Mouse (Mus musculus) pancreas, adult 10 weeks (tissue): ENCODE measurements around the gene Mcpt4. TPM values are rescaled to one million over a fixed set of nuclear protein-coding genes. Genes with fewer than 3 reads are reported as not detected.

ENCODE experiments used
- polyA plus RNA-seq: library from polyadenylated mRNA; stranded (reverse); fragments of 350-450 nt; fragmentation: Illumina TruSeq; extraction: RNeasy Lipid Tissue Mini Kit (QIAGEN cat#74804); gene quantifications from one replicate; pipeline ENCODE4 v1.2.3, GENCODE M21; 2015; ENCODE audit warnings: low read depth, low replicate concordance; ENCODE audit not compliant: insufficient read depth

The Mcpt4 gene
- not detected for polyA plus RNA-seq

GRCm38 (mm10) chr14:56062213-56062612 lies at the start of gene Mcpt4:
Mcpt4 (minus strand) TSS chr14:56062313.

DNA sequence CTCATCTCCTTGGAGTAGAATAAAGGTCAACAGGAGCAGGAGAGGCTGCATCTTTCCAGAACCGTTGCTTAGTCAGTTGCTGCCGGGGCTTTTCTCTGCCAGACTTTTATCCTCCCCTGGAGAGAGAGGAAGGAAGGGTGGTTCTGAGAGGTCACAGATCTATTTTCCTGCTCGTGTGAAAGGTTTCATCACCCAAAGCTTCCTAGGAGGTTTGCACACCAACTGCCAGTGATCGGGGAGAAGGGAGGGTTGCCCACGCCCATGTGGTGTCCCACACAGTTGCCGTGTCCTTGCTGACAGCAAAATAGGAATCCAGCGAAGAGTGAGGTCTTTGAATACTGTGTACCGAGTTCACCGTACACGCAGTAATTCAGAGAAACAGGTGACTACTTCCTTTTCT lies 40.3 kb upstream of the Mcpt4 start, which contains the start of gene Ctsg:
TSS of gene Ctsg (minus strand) at position 189 of the 400 bp plus-strand sequence.

DNA sequence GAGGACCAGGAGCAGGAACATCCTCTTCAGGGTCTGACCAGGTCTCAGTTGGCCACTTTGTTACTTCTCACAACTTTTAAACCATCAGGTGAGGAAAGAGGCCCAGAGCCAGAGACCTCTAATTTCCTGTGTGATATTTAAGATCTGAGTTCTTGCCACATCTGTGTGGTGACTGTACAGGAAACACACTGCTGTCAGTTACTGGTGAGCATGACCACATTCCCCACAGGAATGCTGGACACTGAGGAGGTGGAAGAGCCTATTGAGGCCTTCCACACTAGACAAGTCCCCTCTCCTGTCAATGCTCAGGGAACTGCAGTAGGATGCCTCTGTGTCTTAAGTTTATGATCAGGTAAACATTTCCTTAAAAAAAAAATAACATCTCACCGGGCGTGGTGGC lies 23.1 kb upstream of the Mcpt4 start, which contains the start of gene Mcpt8:
TSS of gene Mcpt8 (minus strand) at position 107 of the 400 bp plus-strand sequence.

DNA sequence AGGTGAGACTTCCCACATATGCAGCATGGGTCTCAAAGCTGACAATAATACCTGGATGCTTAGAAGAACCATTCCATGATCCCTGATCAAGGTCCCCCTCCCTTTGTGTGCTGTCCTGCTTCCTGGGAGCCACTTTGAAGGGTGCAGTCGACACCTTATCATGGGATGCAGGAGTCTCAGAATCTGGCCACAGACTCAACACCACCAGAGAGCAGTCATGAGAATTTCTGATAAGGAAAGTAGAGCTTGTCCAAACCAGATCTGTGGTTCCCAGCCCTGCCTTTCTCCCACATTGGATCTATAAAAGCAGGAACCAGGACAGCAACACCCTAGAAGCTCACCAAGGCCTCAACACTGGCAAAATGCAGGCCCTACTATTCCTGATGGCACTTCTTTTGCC lies 20.3 kb downstream of the Mcpt4 start, which contains the start of gene Mcpt2:
TSS of gene Mcpt2 (plus strand) at position 250 of the 400 bp plus-strand sequence.

DNA sequence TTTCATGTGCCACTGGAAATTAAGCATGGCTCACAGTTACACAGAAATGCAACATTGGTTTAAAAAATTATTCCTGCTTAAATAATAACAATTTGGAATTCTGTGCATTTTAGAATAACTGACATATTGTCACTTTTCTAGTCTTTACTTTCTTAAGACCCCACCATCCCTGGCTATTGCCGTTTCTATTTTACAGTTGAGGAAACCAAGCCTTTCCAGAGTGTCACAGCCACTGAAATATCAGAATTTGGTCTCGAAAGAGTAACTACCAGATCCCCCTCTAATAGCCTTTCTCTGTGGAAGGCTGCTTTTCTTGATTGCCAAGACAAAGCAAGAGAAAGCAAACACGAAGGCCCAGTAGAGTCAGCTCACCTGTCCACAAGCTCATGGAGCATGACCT lies 31.7 kb downstream of the Mcpt4 start, which contains the start of gene Mcpt9:
TSS of gene Mcpt9 (minus strand) at position 101 of the 400 bp plus-strand sequence.

DNA sequence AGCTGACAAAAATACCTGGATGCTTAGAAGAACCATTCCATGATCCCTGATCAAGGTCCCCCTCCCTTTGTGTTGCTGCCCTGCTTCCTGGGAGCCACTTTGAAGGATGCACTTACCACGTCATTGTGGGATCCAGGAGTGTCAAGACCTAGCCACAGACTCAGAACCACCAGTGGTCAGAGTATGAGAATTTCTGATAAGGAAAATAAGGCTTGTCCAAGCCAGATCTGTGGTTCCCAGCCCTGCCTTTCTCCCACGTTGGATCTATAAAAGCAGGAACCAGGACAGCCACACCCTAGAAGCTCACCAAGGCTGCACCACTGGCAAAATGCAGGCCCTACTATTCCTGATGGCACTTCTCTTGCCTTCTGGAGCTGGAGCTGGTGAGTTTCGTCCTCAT lies 44.4 kb downstream of the Mcpt4 start, which contains the start of gene Mcpt1:
TSS of gene Mcpt1 (plus strand) at position 301 of the 400 bp plus-strand sequence.

Other genes with a start within 250 kb of the Mcpt4 start
- gene Nfatc4, start 239.2 kb downstream of the Mcpt4 start, polyA plus RNA-seq, result 5.5 TPM
- 2.1 TPM for gene Nynrin, start 208.3 kb downstream of the Mcpt4 start, polyA plus RNA-seq
- gene Cbln3, start 177.9 kb downstream of the Mcpt4 start, polyA plus RNA-seq, result not detected
- gene Khnyn, start 177.4 kb downstream of the Mcpt4 start, polyA plus RNA-seq, result 5.2 TPM
- 11.8 TPM for gene Sdr39u1, start 162.0 kb downstream of the Mcpt4 start, polyA plus RNA-seq
- gene Cma1, start 117.6 kb downstream of the Mcpt4 start, polyA plus RNA-seq, result 2.5 TPM
- not detected for gene Cma2, start 111.3 kb downstream of the Mcpt4 start, polyA plus RNA-seq
- not detected for gene Mcpt1, start 44.3 kb downstream of the Mcpt4 start, polyA plus RNA-seq
- not detected for gene Mcpt9, start 31.8 kb downstream of the Mcpt4 start, polyA plus RNA-seq
- not detected for gene Mcpt2, start 20.3 kb downstream of the Mcpt4 start, polyA plus RNA-seq
- not detected for gene Mcpt8, start 23.0 kb upstream of the Mcpt4 start, polyA plus RNA-seq
- not detected for gene Ctsg, start 40.3 kb upstream of the Mcpt4 start, polyA plus RNA-seq
- not detected for gene Gzme, start 58.3 kb upstream of the Mcpt4 start, polyA plus RNA-seq
- not detected for gene Gzmd, start 70.3 kb upstream of the Mcpt4 start, polyA plus RNA-seq
- gene Gzmg, start 97.3 kb upstream of the Mcpt4 start, polyA plus RNA-seq, result not detected
- gene Gzmn, start 112.3 kb upstream of the Mcpt4 start, polyA plus RNA-seq, result not detected
- not detected for gene Gzmf, start 149.1 kb upstream of the Mcpt4 start, polyA plus RNA-seq
- gene Gzmc, start 172.3 kb upstream of the Mcpt4 start, polyA plus RNA-seq, result not detected
- not detected for gene Gzmb, start 199.9 kb upstream of the Mcpt4 start, polyA plus RNA-seq